Mouse (Mus musculus) hindbrain, embryonic 16.5 days (tissue): ENCODE results near the gene Ifitm1. TPM values are rescaled to one million over a fixed set of nuclear protein-coding genes. Genes with fewer than 3 reads are reported as not detected.
"Not testable (repeated sequence)": the region's sequence is repeated elsewhere in the genome, so short reads cannot be mapped to it uniquely, and the experiment has no call there.

ENCODE experiments used
- ATAC-seq: fragments of 200-750 bp; cut with Nextera tagmentation; 2 replicates; pipeline ENCODE4 v1.8.0; 2017; ENCODE audit warnings: moderate TSS enrichment, moderate library complexity
- H3K27ac ChIP-seq: fragments of 300-500 bp; sonication (generic); 2 replicates; pipeline ENCODE4 v1.5.1; 2014; ENCODE audit warnings: low read depth, mild to moderate bottlenecking, control low read depth, low read length, moderate library complexity
- H3K27me3 ChIP-seq: fragments of 300-500 bp; sonication (generic); replicated peaks from 2 replicates; pipeline ENCODE4 v1.6.1; 2014; ENCODE audit warnings: low read length; ENCODE audit not compliant: control insufficient read depth, insufficient read depth
- H3K36me3 ChIP-seq: fragments of 300-500 bp; sonication (generic); 2 replicates; pipeline ENCODE4 v1.6.1; 2014; ENCODE audit warnings: mild to moderate bottlenecking, low read length, moderate library complexity, mixed read lengths; ENCODE audit not compliant: control insufficient read depth, insufficient read depth
- H3K4me1 ChIP-seq: fragments of 300-500 bp; sonication (generic); 2 replicates; pipeline ENCODE4 v1.6.1; 2014; ENCODE audit warnings: low read depth, low read length; ENCODE audit not compliant: control insufficient read depth, insufficient read depth
- H3K4me2 ChIP-seq: fragments of 300-500 bp; sonication (generic); 2 replicates; pipeline ENCODE4 v1.6.1; 2014; ENCODE audit warnings: mild to moderate bottlenecking, low read length, control low read depth, moderate library complexity
- H3K4me3 ChIP-seq: fragments of 300-500 bp; sonication (generic); 2 replicates; pipeline ENCODE4 v1.5.1; 2014; ENCODE audit warnings: mild to moderate bottlenecking, low read length, control low read depth, moderate library complexity
- H3K9ac ChIP-seq: fragments of 300-500 bp; sonication (generic); 2 replicates; pipeline ENCODE4 v1.6.1; 2014; ENCODE audit warnings: low read depth, mild to moderate bottlenecking, control low read depth, low read length, moderate library complexity
- H3K9me3 ChIP-seq: fragments of 300-500 bp; sonication (generic); 2 replicates; pipeline ENCODE4 v1.6.1; 2014; ENCODE audit warnings: mild to moderate bottlenecking, low read length, moderate library complexity; ENCODE audit not compliant: control insufficient read depth
- WGBS: fragments of 180-500 bp; shearing (Covaris S2); extraction: QIAGEN DNeasy Blood & Tissue Kit; methylation state at CpG from one replicate; pipeline ENCODE4 v1.1.7; 2014; 5-methylcytosine and 5-hydroxymethylcytosine counted together
- polyA plus RNA-seq: library from polyadenylated mRNA; unstranded; fragments of >200 nt; fragmentation: Nextera tagmentation; extraction: Ambion mirVana; gene quantifications from 2 replicates; pipeline ENCODE4 v1.2.1, GENCODE M21; 2015

Ifitm1 gene
- polyA plus RNA-seq, 1 experiment from 2014 or later: 19.4 TPM

DNA sequence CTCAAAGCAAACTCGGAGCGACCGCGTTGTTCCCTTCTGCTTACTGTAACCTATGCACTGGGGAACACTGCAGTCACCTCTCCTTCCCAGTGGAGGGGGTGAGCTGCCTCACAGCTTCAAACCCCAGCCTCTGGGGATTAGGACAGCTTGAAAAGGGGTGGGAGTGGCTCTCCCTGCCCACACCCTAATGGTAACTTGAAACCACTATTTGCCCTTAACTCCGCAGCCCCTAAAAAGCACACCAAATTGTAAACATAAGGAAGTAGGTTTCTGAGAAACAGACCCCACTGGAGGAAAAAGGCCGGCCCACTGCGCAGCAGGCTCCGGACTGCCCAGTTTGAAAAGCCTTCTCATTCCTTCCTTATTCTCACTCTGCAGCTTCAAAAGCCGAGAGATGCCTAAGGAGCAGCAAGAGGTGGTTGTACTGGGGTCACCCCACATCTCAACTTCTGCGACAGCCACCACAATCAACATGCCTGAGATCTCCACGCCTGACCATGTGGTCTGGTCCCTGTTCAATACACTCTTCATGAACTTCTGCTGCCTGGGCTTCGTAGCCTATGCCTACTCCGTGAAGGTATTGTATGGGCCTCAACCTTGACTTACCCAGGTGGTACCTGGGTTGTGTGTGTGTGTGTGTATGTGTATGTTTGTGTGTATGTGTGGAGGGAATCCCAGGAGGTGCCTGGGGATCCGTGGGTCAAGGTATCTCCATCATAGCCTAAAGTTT, 1.0 kb downstream of the Ifitm1 start:
- Histone ChIP-seq H3K9ac (no peak overlapping the region), H3K27me3 (no peaks in the 10 kb centered on the region), H3K36me3 (no peaks in the 10 kb centered on the region), H3K4me3 (no peak overlapping the region), H3K4me1 (no peaks in the 10 kb centered on the region), H3K9me3 (no peaks in the 10 kb centered on the region), H3K27ac (no peak overlapping the region), H3K4me2 (no peak overlapping the region)
- WGBS: 9% methylated on average over 14 of the region's 14 CpGs
- ATAC-seq: no peak

DNA sequence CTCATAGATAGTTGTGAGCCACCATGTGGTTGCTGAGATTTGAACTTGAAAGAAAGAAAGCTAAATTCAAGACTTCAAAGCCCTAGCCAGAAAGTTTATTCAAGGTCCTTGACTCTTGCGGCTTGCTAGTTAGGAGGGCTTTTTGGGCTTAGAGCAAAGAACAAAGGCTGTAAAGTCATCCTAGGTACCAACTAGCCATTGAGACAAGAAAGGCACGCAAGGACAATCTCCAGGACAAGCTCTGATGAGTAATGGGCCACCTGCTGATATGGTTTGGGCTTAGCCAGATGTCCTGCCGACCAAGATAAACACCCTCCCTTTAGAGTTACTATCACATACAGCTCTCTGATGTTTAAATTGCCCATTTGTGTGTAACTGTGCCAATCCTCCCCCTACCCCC, 1.7 kb downstream of the Ifitm1 start:
- H3K4me3 ChIP-seq, H3K36me3 ChIP-seq, H3K9ac ChIP-seq, H3K4me1 ChIP-seq, H3K27me3 ChIP-seq, ATAC-seq, H3K27ac ChIP-seq, H3K4me2 ChIP-seq, H3K9me3 ChIP-seq: not testable (repeated sequence)
- 27% methylated on average over 3 of the region's 3 CpGs for WGBS

DNA sequence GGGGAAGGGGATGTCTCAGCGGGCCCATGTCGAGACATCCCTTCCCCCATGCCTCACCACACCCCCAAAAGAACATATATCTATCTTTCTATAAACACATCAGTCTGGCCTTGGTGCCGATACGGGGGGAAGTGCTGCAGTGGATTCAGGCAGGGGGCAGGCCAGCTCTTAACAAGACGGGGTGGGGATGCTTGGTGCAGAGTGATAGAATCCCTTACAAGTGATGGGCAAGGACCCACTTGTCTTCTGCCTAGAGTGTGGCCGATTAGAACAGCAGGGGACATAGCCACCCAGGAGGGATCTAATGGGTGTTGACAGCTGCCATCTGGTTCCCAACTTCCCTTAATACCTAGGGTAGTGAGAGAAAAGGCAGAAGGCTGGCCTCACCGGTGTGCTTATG, 3.9 kb downstream of the Ifitm1 start:
- WGBS: 56% methylated on average over 7 of the region's 7 CpGs
- Histone ChIP-seq H3K36me3 (no peaks in the 10 kb centered on the region), H3K27me3 (no peaks in the 10 kb centered on the region), H3K4me3 (no peak overlapping the region), H3K4me1 (no peaks in the 10 kb centered on the region), H3K27ac (no peak overlapping the region), H3K9me3 (no peaks in the 10 kb centered on the region), H3K4me2 (no peak overlapping the region), H3K9ac (no peak overlapping the region)
- no peak for ATAC-seq

DNA sequence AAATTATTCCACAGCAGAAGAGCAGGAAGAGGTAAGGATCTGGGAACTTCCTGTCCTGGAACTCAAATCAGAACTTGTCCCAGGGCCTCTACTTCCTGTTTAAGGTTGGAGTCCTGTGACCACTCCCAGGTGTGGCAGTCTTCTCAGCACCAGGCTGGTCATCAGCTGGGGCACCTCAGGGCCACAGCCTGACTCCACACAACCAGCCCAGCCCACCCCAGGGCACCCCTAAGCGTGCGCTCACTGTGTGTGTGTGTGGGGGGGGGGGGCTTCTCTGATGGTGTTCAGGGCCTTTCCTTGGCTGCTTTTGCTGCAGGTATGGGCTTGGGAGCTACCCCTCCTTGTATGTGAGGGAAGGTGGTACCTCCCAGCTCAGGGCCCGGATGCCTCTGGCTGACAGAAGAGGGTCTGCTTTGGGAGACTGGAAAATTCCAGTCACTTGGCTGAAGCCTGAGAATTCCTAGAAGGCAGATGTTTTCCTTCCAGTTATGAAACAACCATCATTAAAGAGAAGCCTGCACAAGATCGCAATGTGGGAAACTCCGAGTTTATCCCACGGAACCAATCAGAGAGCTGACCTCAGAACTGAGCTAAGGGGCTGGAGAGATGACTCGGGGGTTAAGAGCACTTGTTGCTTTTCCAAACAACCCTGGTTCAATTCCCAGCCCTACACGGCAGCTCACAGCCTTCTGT, 4.6 kb downstream of the Ifitm1 start:
- Histone ChIP-seq H3K9ac (no peak overlapping the region), H3K27me3 (no peaks in the 10 kb centered on the region), H3K4me1 (no peaks in the 10 kb centered on the region), H3K36me3 (no peaks in the 10 kb centered on the region), H3K4me2 (no peak overlapping the region), H3K27ac (no peak overlapping the region), H3K9me3 (no peaks in the 10 kb centered on the region), H3K4me3 (no peak overlapping the region)
- WGBS: 87% methylated on average over 8 of the region's 8 CpGs
- no peak for ATAC-seq

DNA sequence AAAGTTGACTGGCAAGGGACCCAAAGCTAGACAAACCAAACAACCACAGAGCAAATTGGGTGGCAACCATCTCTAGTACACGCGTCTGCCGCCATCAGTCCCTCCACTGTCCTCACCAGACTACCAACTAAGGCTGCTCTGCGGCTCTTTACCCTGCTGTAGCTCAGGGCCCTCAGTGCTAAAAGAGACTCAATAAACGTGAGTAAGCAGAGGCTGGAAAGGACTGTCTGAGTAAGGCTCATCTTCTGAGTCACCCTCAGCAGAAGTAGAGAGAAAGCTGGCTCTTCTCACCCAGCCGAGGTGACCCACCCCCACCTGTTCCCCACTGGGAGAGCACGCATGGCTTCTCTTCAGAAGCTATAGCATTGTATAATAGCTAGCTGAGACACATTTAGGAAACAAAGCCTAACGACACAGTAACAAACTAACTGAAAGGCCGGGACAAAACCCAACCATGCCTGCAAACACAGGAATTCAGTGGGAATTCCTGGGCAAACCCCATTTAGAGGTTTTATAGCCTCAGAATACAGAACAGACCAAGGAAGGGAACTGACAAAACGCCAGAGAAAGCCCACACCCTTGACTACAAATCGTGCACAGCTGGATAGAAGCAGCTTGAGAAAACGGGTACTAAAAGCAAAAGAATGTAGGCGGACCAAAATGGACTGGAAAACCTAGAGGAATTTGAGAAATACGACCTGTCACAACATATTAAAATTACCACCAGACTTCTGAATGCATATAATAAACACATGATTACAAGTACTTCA, 6.6 kb downstream of the Ifitm1 start:
- no peak overlapping the region for H3K9ac ChIP-seq
- no peak overlapping the region for H3K27ac ChIP-seq
- H3K27me3 ChIP-seq: no peaks in the 10 kb centered on the region
- no peak overlapping the region for H3K4me2 ChIP-seq
- ATAC-seq: no peak
- H3K4me3 ChIP-seq: no peak overlapping the region
- no peaks in the 10 kb centered on the region for H3K4me1 ChIP-seq
- 21% methylated on average over 14 of the region's 14 CpGs for WGBS
- no peaks in the 10 kb centered on the region for H3K9me3 ChIP-seq
- H3K36me3 ChIP-seq: no peaks in the 10 kb centered on the region

DNA sequence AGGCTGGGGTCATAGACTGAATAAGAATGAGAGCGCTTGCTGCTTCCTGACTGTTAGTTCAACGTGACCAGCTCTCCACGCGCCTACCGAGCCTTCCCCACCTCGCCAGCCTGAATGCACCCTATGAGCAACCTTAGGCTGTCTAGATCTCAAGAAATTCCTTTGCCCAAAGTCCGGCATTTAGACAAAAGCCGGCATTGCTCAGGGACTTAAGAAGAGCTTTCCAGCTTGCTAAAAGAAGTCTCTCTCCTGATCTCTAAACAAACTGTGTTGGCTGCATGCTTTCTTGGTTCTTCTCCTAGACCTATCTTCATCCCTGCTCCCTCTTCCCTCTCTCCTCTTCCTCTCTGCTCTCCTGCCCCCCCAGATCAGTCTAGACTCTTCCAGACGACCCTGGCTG, 7.9 kb downstream of the Ifitm1 start:
- Histone ChIP-seq H3K9me3 (no peaks in the 10 kb centered on the region), H3K9ac (no peak overlapping the region), H3K4me2 (no peak overlapping the region), H3K4me3 (no peak overlapping the region), H3K27ac (no peak overlapping the region), H3K4me1 (no peaks in the 10 kb centered on the region), H3K27me3 (no peaks in the 10 kb centered on the region), H3K36me3 (no peaks in the 10 kb centered on the region)
- ATAC-seq: no peak
- WGBS: 21% methylated on average over 9 of the region's 9 CpGs

DNA sequence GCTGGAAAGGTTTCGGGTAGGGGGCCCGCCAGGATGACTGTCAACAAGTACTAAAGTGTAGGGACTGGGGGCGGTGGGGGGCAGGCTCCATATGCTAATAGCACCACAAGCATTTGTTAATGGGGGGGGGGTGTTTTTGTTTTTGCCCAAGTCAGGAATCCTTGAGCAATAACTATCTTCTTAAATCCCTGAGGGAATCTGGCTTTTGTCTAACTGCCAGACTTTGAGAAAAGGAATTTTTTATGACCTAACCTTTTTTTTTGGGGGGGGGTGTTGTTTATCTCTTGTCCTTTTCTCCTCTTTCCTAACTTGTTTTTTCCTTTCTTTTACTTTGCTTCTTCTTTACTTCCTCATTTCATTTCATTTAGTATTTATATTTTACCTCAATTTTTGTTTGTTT, 8.4 kb downstream of the Ifitm1 start:
- H3K27me3 ChIP-seq: no peaks in the 10 kb centered on the region
- no peak overlapping the region for H3K27ac ChIP-seq
- no peak overlapping the region for H3K4me3 ChIP-seq
- WGBS: 28% methylated on average over 3 of the region's 3 CpGs
- no peak overlapping the region for H3K4me2 ChIP-seq
- no peaks in the 10 kb centered on the region for H3K9me3 ChIP-seq
- ATAC-seq: no peak
- no peaks in the 10 kb centered on the region for H3K36me3 ChIP-seq
- no peak overlapping the region for H3K9ac ChIP-seq
- H3K4me1 ChIP-seq: no peaks in the 10 kb centered on the region

DNA sequence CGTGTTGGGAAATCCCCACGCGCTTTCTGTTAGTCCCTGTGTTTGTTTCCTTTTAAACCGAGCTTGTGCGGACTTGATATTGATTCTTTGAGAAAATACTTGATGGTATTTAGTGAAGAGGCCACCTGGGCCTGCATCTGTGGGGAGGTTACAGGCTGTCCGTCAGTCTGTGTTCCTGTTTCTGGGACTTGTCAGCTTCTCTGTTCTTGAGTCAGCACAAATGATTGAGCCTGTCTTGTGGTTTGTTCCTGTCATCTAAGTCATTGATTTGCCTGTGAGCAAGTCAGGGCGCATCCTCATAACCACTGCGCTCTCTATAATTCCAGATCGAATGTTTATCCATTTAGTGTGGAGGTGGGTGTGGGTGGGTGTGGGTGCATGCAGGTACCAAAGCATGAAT, 9.7 kb downstream of the Ifitm1 start:
- not testable (repeated sequence) for H3K27ac ChIP-seq, H3K9me3 ChIP-seq, H3K4me1 ChIP-seq, H3K36me3 ChIP-seq, H3K4me2 ChIP-seq, H3K9ac ChIP-seq, H3K27me3 ChIP-seq, ATAC-seq, H3K4me3 ChIP-seq
- WGBS: 90% methylated on average over 9 of the region's 9 CpGs

DNA sequence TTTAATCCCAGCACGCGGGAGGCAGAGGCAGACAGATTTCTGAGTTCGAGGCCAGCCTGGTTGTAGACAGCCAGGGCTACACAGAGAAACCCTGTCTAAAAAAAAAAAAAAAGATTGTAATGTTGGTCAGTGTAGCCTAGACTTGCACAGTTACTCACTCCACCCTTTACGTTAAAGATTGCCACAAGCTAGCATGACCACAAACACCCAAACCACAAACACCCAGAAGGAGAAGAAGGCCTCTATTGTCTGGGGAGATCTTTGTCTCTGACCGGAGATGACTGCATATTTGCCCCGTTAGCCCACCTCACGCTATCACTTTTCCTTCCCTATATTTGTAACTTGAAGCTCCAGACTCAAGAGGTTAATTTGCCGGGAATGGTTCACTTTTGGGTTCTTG, 14.7 kb downstream of the Ifitm1 start:
- 97% methylated on average over 8 of the region's 8 CpGs for WGBS
- no peak overlapping the region for H3K4me3 ChIP-seq
- H3K4me1 ChIP-seq: no peaks in the 10 kb centered on the region
- H3K36me3 ChIP-seq: no peaks in the 10 kb centered on the region
- no peak for ATAC-seq
- H3K27me3 ChIP-seq: no peaks in the 10 kb centered on the region
- H3K9me3 ChIP-seq: no peaks in the 10 kb centered on the region
- no peak overlapping the region for H3K9ac ChIP-seq
- H3K4me2 ChIP-seq: no peak overlapping the region
- H3K27ac ChIP-seq: no peak overlapping the region
